Mouse (Mus musculus) testis, adult 2 months (tissue): ENCODE data around the gene Abcd1. TPM values are rescaled to one million over a fixed set of nuclear protein-coding genes. Genes with fewer than 3 reads are reported as not detected.
"Not testable (repeated sequence)": the region's sequence is repeated elsewhere in the genome, so short reads cannot be mapped to it uniquely, and the experiment has no call there.

ENCODE experiments used
- H3K27ac ChIP-seq: fragments of 200-500 bp; 2 replicates; pipeline ENCODE4 v1.5.1; 2012; ENCODE audit warnings: low read depth, low read length; ENCODE audit not compliant: control insufficient read depth, insufficient read depth
- H3K27me3 ChIP-seq: fragments of 200-500 bp; 2 replicates; pipeline ENCODE4 v1.6.1; 2012; ENCODE audit warnings: mild to moderate bottlenecking, low read length, moderate library complexity; ENCODE audit not compliant: control insufficient read depth, insufficient read depth
- H3K36me3 ChIP-seq: fragments of 200-500 bp; 2 replicates; pipeline ENCODE4 v1.6.1; 2012; ENCODE audit warnings: mild to moderate bottlenecking, low read length; ENCODE audit not compliant: control insufficient read depth, insufficient read depth
- H3K4me1 ChIP-seq: fragments of 200-500 bp; 2 replicates; pipeline ENCODE4 v1.6.1; 2012; ENCODE audit warnings: low read length; ENCODE audit not compliant: control insufficient read depth, insufficient read depth
- H3K4me3 ChIP-seq: fragments of 200-500 bp; 2 replicates; pipeline ENCODE4 v1.5.1; 2012; ENCODE audit warnings: low read depth, mild to moderate bottlenecking, low read length, moderate library complexity, mixed read lengths; ENCODE audit not compliant: control insufficient read depth
- CTCF ChIP-seq: fragments of 200-500 bp; IDR thresholded peaks from 2 replicates; pipeline ENCODE4 v1.5.1; 2012; ENCODE audit warnings: low read depth, mild to moderate bottlenecking, inconsistent platforms, low read length, moderate library complexity; ENCODE audit not compliant: control insufficient read depth, insufficient read depth, insufficient replicate concordance
- POLR2A ChIP-seq: fragments of 200-500 bp; IDR thresholded peaks from 2 replicates; pipeline ENCODE4 v1.6.1; 2012; ENCODE audit warnings: low read depth, mild to moderate bottlenecking, inconsistent platforms, low read length, moderate library complexity; ENCODE audit not compliant: control insufficient read depth
- polyA plus RNA-seq: library from polyadenylated mRNA; depleted of rRNA; stranded (reverse); fragments of >200 nt; gene quantifications from 2 replicates; pipeline ENCODE4 v1.2.3, GENCODE M21; 2012

The Abcd1 gene
- polyA plus RNA-seq, 1 experiment = 24.4 TPM

- peak overlapping the region; percentile 91 for H3K4me3 ChIP-seq
- TF ChIP-seq CTCF = no peak
- no peak for TF ChIP-seq POLR2A
- H3K27ac ChIP-seq = peak overlapping the region; percentile 57
Measured at GRCm38 (mm10) chrX:73717667-73718066, 1.3 kb downstream of the Abcd1 start.

GRCm38 (mm10) chrX:73718271-73718670, 1.9 kb downstream of the Abcd1 start:
- Histone ChIP-seq H3K27me3 (no peaks in the 10 kb centered on the region), H3K4me1 (peaks cover 10% of the 10 kb centered on the region), H3K4me3 (peak overlapping the region; percentile 91), H3K27ac (peak overlapping the region; percentile 46), H3K36me3 (no peaks in the 10 kb centered on the region)
- TF ChIP-seq CTCF (no peak), POLR2A (no peak)

More at GRCm38 (mm10) chrX:73717667-73718066, 1.3 kb downstream of the Abcd1 start:
- no peaks in the 10 kb centered on the region for H3K27me3 ChIP-seq
- H3K36me3 ChIP-seq = no peaks in the 10 kb centered on the region
- peaks cover 10% of the 10 kb centered on the region for H3K4me1 ChIP-seq

GRCm38 (mm10) chrX:73718686-73719362, 2.4 kb downstream of the Abcd1 start:
- no peaks in the 10 kb centered on the region for H3K36me3 ChIP-seq
- no peak for TF ChIP-seq CTCF
- TF ChIP-seq POLR2A = no peak
- H3K27ac ChIP-seq = peak overlapping the region; percentile 46
- peak overlapping the region; percentile 91 for H3K4me3 ChIP-seq
- H3K4me1 ChIP-seq = peaks cover 10% of the 10 kb centered on the region
- no peaks in the 10 kb centered on the region for H3K27me3 ChIP-seq

- no peaks in the 10 kb centered on the region for H3K4me1 ChIP-seq
- no peaks in the 10 kb centered on the region for H3K36me3 ChIP-seq
- TF ChIP-seq POLR2A (no peak), CTCF (no peak)
- no peak overlapping the region for H3K4me3 ChIP-seq
- no peak overlapping the region for H3K27ac ChIP-seq
- no peaks in the 10 kb centered on the region for H3K27me3 ChIP-seq
Measured at GRCm38 (mm10) chrX:73730908-73731307, 14.5 kb downstream of the Abcd1 start.

GRCm38 (mm10) chrX:73738155-73738554, 21.8 kb downstream of the Abcd1 start:
- no peak overlapping the region for H3K27ac ChIP-seq
- no peak overlapping the region for H3K4me3 ChIP-seq
- H3K4me1 ChIP-seq = no peaks in the 10 kb centered on the region
- H3K27me3 ChIP-seq = no peaks in the 10 kb centered on the region
- TF ChIP-seq CTCF (no peak), POLR2A (no peak)
- no peaks in the 10 kb centered on the region for H3K36me3 ChIP-seq

- Histone ChIP-seq H3K27me3 (no peaks in the 10 kb centered on the region), H3K4me1 (no peaks in the 10 kb centered on the region), H3K36me3 (no peaks in the 10 kb centered on the region), H3K27ac (no peak overlapping the region), H3K4me3 (no peak overlapping the region)
- TF ChIP-seq CTCF (no peak), POLR2A (no peak)
Measured at GRCm38 (mm10) chrX:73739151-73739550, 22.8 kb downstream of the Abcd1 start.

GRCm38 (mm10) chrX:73739841-73740240, 23.4 kb downstream of the Abcd1 start:
- not testable (repeated sequence) for H3K4me1 ChIP-seq, H3K36me3 ChIP-seq, H3K4me3 ChIP-seq, H3K27me3 ChIP-seq, H3K27ac ChIP-seq
